Mouse (Mus musculus) gastrocnemius, postnatal 10 days (tissue): Measurements from ENCODE around the gene Phactr1. TPM values are rescaled to one million over a fixed set of nuclear protein-coding genes. Genes with fewer than 3 reads are reported as not detected.
"Not testable (repeated sequence)": the region's sequence is repeated elsewhere in the genome, so short reads cannot be mapped to it uniquely, and the experiment has no call there.

Source experiments
- DNase-seq: peaks from one replicate; pipeline ENCODE4 v3.0.0; 2021; ENCODE audit warnings: mixed read lengths
- total RNA-seq, 2 experiments: library from RNA; stranded (reverse); gene quantifications; 2 replicates each; pipeline ENCODE4 v1.2.3; 2021

Gene Phactr1
- total RNA-seq, 2 experiments from 2014 or later, result 7.1 to 9.1 TPM

- no peak for DNase-seq
These were observed 249.3 kb downstream of the Phactr1 start for GRCm38 (mm10) chr13:42929529-42930235.

GRCm38 (mm10) chr13:42932046-42932445 is 251.6 kb downstream of the Phactr1 start:
- no peak for DNase-seq

- no peak for DNase-seq
These were observed 254.2 kb downstream of the Phactr1 start for GRCm38 (mm10) chr13:42934538-42935126.

GRCm38 (mm10) chr13:42937871-42938270 is 257.4 kb downstream of the Phactr1 start:
- DNase-seq, result no peak

GRCm38 (mm10) chr13:42938346-42938745 is 257.9 kb downstream of the Phactr1 start:
- no peak for DNase-seq

GRCm38 (mm10) chr13:42940271-42940670 is 259.8 kb downstream of the Phactr1 start:
- no peak for DNase-seq

GRCm38 (mm10) chr13:42944106-42944505 is 263.7 kb downstream of the Phactr1 start:
- no peak for DNase-seq

- not testable (repeated sequence) for DNase-seq
These were observed 264.8 kb downstream of the Phactr1 start for GRCm38 (mm10) chr13:42945201-42945600.

- no peak for DNase-seq
These were observed 268.4 kb downstream of the Phactr1 start for GRCm38 (mm10) chr13:42948717-42949265.

GRCm38 (mm10) chr13:42949336-42949735 is 268.9 kb downstream of the Phactr1 start:
- no peak for DNase-seq

GRCm38 (mm10) chr13:42950056-42950455 is 269.6 kb downstream of the Phactr1 start:
- no peak for DNase-seq

- DNase-seq, result no peak
These were observed 271.8 kb downstream of the Phactr1 start for GRCm38 (mm10) chr13:42952037-42952721.

GRCm38 (mm10) chr13:42953071-42953470 is 272.6 kb downstream of the Phactr1 start:
- DNase-seq, result no peak

GRCm38 (mm10) chr13:42954116-42954515 is 273.7 kb downstream of the Phactr1 start:
- DNase-seq, result no peak

GRCm38 (mm10) chr13:42956327-42956726 is 275.9 kb downstream of the Phactr1 start:
- DNase-seq, result no peak

GRCm38 (mm10) chr13:42957856-42958255 is 277.4 kb downstream of the Phactr1 start:
- no peak for DNase-seq

GRCm38 (mm10) chr13:42958867-42959266 is 278.4 kb downstream of the Phactr1 start:
- no peak for DNase-seq

- DNase-seq, result no peak
These were observed 281.1 kb downstream of the Phactr1 start for GRCm38 (mm10) chr13:42961561-42961960.

GRCm38 (mm10) chr13:42968537-42968936 is 288.1 kb downstream of the Phactr1 start:
- no peak for DNase-seq

GRCm38 (mm10) chr13:42973561-42973960 is 293.1 kb downstream of the Phactr1 start:
- no peak for DNase-seq

GRCm38 (mm10) chr13:42973961-42974360 is 293.5 kb downstream of the Phactr1 start:
- no peak for DNase-seq

GRCm38 (mm10) chr13:42974506-42974905 is 294.1 kb downstream of the Phactr1 start:
- DNase-seq, result no peak

GRCm38 (mm10) chr13:42976144-42976543 is 295.7 kb downstream of the Phactr1 start:
- no peak for DNase-seq
